Mouse (Mus musculus): ENCODE data around the gene Olfr1137. TPM values are rescaled to one million over a fixed set of nuclear protein-coding genes. Genes with fewer than 3 reads are reported as not detected.

Gene Olfr1137
- 0.71 TPM in 1 of 2 replicates, not detected in the other for polyA plus RNA-seq (2012; ENCODE audit: insufficient read depth, low replicate concordance)

- no peak for TF ChIP-seq GATA1 (IDR thresholded peaks at IDR 0.05; ENCODE audit: borderline replicate concordance, low read length)
- TF ChIP-seq FLI1 (IDR thresholded peaks at IDR 0.05; ENCODE audit: low read length): no peak
- Histone ChIP-seq H3K36me3 (replicated peaks; ENCODE audit: low read length) (no peaks in the 10 kb centered on the region), H3K4me1 (no peaks in the 10 kb centered on the region), H3K27me3 (replicated peaks) (no peaks in the 10 kb centered on the region), H3K9me3 (no peaks in the 10 kb centered on the region), H3K4me3 (replicated peaks) (no peak within 1 kb of the TSS)
Observed at GRCm38 (mm10) chr2:87713079-87713478, at the start of gene Olfr1137. Gene Olfr1137, minus strand, starts transcription at chr2:87713179.

DNA sequence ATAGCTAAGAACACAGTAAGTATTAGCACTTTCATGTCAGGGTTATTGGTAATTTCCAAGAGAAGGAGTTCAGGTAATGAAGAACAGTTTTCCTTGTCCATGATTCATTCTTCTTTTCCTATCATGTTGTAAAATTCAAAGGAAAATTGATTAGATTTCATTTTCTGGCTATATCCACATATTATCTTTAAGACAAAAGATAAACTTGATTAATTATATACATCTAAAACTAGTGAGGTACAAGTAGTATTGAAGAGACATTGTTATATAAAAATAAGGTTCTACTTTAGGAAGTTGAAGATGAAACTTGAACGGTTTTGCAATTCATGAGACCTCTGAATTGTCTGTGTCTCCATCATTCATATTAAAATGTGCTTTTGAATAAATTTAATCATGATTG lies 40.9 kb upstream of the Olfr1137 start, which contains the start of gene Olfr1141:
Gene Olfr1141 (minus strand): TSS at position 101 of the 400 bp plus-strand sequence.
- Histone ChIP-seq H3K36me3 (replicated peaks; ENCODE audit: low read length) (no peaks in the 10 kb centered on the region), H3K4me3 (replicated peaks) (no peak within 1 kb of the TSS), H3K4me1 (no peaks in the 10 kb centered on the region), H3K9me3 (no peaks in the 10 kb centered on the region), H3K27me3 (replicated peaks) (no peaks in the 10 kb centered on the region)
- no peak for TF ChIP-seq GATA1 (IDR thresholded peaks at IDR 0.05; ENCODE audit: borderline replicate concordance, low read length)

GRCm38 (mm10) chr2:87743452-87743851 lies 30.5 kb upstream of the Olfr1137 start, which contains the start of gene Olfr1140:
Gene Olfr1140, plus strand, starts transcription at chr2:87743752.
- no peaks in the 10 kb centered on the region for H3K27me3 ChIP-seq (replicated peaks)
- H3K36me3 ChIP-seq (replicated peaks; ENCODE audit: low read length): no peaks in the 10 kb centered on the region
- H3K4me1 ChIP-seq: no peaks in the 10 kb centered on the region
- TF ChIP-seq GATA1 (IDR thresholded peaks at IDR 0.05; ENCODE audit: borderline replicate concordance, low read length) (no peak), FLI1 (IDR thresholded peaks at IDR 0.05; ENCODE audit: low read length) (no peak)
- no peak within 1 kb of the TSS for H3K4me3 ChIP-seq (replicated peaks)
- H3K9me3 ChIP-seq: no peaks in the 10 kb centered on the region

DNA sequence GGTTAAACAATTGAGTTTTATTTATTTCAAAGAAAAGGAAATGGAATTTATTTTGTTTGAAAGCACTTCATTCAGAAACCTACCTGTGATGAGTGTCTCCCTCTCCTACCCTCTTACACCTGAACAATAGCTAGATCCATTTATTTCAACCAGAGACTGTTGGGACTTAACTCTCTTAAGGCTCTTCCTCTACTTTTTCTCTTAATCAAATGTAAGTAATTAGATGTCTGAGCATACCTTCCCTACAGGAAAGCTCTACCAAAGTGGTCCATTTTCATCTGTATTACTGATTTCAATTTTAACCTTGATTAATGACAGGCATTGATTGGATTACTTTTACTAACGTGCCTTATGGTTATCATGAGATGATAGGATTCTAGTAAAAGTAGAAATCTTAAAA lies 26.9 kb upstream of the Olfr1137 start, which contains the start of gene Olfr1138:
Gene Olfr1138 (minus strand): TSS at position 101 of the 400 bp plus-strand sequence.
- Histone ChIP-seq H3K4me3 (replicated peaks) (no peak within 1 kb of the TSS), H3K36me3 (replicated peaks; ENCODE audit: low read length) (no peaks in the 10 kb centered on the region), H3K9me3 (no peaks in the 10 kb centered on the region), H3K4me1 (no peaks in the 10 kb centered on the region), H3K27me3 (replicated peaks) (no peaks in the 10 kb centered on the region)
- TF ChIP-seq GATA1 (IDR thresholded peaks at IDR 0.05; ENCODE audit: borderline replicate concordance, low read length) (no peak), FLI1 (IDR thresholded peaks at IDR 0.05; ENCODE audit: low read length) (no peak)

- H3K4me3 ChIP-seq (replicated peaks): no peak within 1 kb of the TSS
- H3K27me3 ChIP-seq (replicated peaks): no peaks in the 10 kb centered on the region
- TF ChIP-seq GATA1 (IDR thresholded peaks at IDR 0.05; ENCODE audit: borderline replicate concordance, low read length) (no peak), FLI1 (IDR thresholded peaks at IDR 0.05; ENCODE audit: low read length) (no peak)
- H3K4me1 ChIP-seq: no peaks in the 10 kb centered on the region
- no peaks in the 10 kb centered on the region for H3K36me3 ChIP-seq (replicated peaks; ENCODE audit: low read length)
- H3K9me3 ChIP-seq: no peaks in the 10 kb centered on the region
Observed at GRCm38 (mm10) chr2:87693847-87694246, 19.1 kb downstream of the Olfr1137 start, which contains the start of gene Olfr1136. Gene Olfr1136, minus strand, starts transcription at chr2:87693947.

- no peaks in the 10 kb centered on the region for H3K9me3 ChIP-seq
- no peak for TF ChIP-seq FLI1 (IDR thresholded peaks at IDR 0.05; ENCODE audit: low read length)
- no peak within 1 kb of the TSS for H3K4me3 ChIP-seq (replicated peaks)
- no peaks in the 10 kb centered on the region for H3K36me3 ChIP-seq (replicated peaks; ENCODE audit: low read length)
- H3K27me3 ChIP-seq (replicated peaks): no peaks in the 10 kb centered on the region
- no peaks in the 10 kb centered on the region for H3K4me1 ChIP-seq
Observed at GRCm38 (mm10) chr2:87673564-87673963, 39.4 kb downstream of the Olfr1137 start, which contains the start of gene Olfr1135. Gene Olfr1135, minus strand, starts transcription at chr2:87673664.

Other genes with a start within 250 kb of the Olfr1137 start
- not detected in 2 replicates for gene Pramel7, start 216.1 kb downstream of the Olfr1137 start, polyA plus RNA-seq (2012; ENCODE audit: insufficient read depth, low replicate concordance)
- not detected in 2 replicates for gene Pramel6, start 206.6 kb downstream of the Olfr1137 start, polyA plus RNA-seq (2012; ENCODE audit: insufficient read depth, low replicate concordance)
- gene Olfr153, start 181.4 kb downstream of the Olfr1137 start, polyA plus RNA-seq (2012; ENCODE audit: insufficient read depth, low replicate concordance): not detected in 2 replicates
- gene Olfr1128, start 167.6 kb downstream of the Olfr1137 start, polyA plus RNA-seq (2012; ENCODE audit: insufficient read depth, low replicate concordance): not detected in 2 replicates
- not detected in 2 replicates for gene Olfr1129, start 139.3 kb downstream of the Olfr1137 start, polyA plus RNA-seq (2012; ENCODE audit: insufficient read depth, low replicate concordance)
- gene Olfr1130, start 107.0 kb downstream of the Olfr1137 start, polyA plus RNA-seq (2012; ENCODE audit: insufficient read depth, low replicate concordance): not detected in 2 replicates
- gene Olfr1131, start 86.1 kb downstream of the Olfr1137 start, polyA plus RNA-seq (2012; ENCODE audit: insufficient read depth, low replicate concordance): not detected in 2 replicates
- gene Olfr1132, start 75.6 kb downstream of the Olfr1137 start, polyA plus RNA-seq (2012; ENCODE audit: insufficient read depth, low replicate concordance): not detected in 2 replicates
- gene Olfr1133, start 65.8 kb downstream of the Olfr1137 start, polyA plus RNA-seq (2012; ENCODE audit: insufficient read depth, low replicate concordance): not detected in 2 replicates
- not detected in 2 replicates for gene Olfr1134, start 54.7 kb downstream of the Olfr1137 start, polyA plus RNA-seq (2012; ENCODE audit: insufficient read depth, low replicate concordance)
- gene Olfr1135, start 39.5 kb downstream of the Olfr1137 start, polyA plus RNA-seq (2012; ENCODE audit: insufficient read depth, low replicate concordance): not detected in 2 replicates
- not detected in 2 replicates for gene Olfr1136, start 19.2 kb downstream of the Olfr1137 start, polyA plus RNA-seq (2012; ENCODE audit: insufficient read depth, low replicate concordance)
- gene Olfr1138, start 26.8 kb upstream of the Olfr1137 start, polyA plus RNA-seq (2012; ENCODE audit: insufficient read depth, low replicate concordance): not detected in 2 replicates
- gene Olfr1140, start 30.6 kb upstream of the Olfr1137 start, polyA plus RNA-seq (2012; ENCODE audit: insufficient read depth, low replicate concordance): not detected in 2 replicates
- not detected in 2 replicates for gene Olfr1141, start 40.8 kb upstream of the Olfr1137 start, polyA plus RNA-seq (2012; ENCODE audit: insufficient read depth, low replicate concordance)
- not detected in 2 replicates for gene Olfr152, start 66.3 kb upstream of the Olfr1137 start, polyA plus RNA-seq (2012; ENCODE audit: insufficient read depth, low replicate concordance)
- gene Olfr1143, start 87.4 kb upstream of the Olfr1137 start, polyA plus RNA-seq (2012; ENCODE audit: insufficient read depth, low replicate concordance): not detected in 2 replicates
- not detected in 2 replicates for gene Olfr1145, start 96.6 kb upstream of the Olfr1137 start, polyA plus RNA-seq (2012; ENCODE audit: insufficient read depth, low replicate concordance)
- not detected in 2 replicates for gene Olfr1148, start 117.4 kb upstream of the Olfr1137 start, polyA plus RNA-seq (2012; ENCODE audit: insufficient read depth, low replicate concordance)
- not detected in 2 replicates for gene Olfr1150-ps1, start 130.8 kb upstream of the Olfr1137 start, polyA plus RNA-seq (2012; ENCODE audit: insufficient read depth, low replicate concordance)
- gene Olfr1151, start 142.7 kb upstream of the Olfr1137 start, polyA plus RNA-seq (2012; ENCODE audit: insufficient read depth, low replicate concordance): not detected in 2 replicates
- 0.43 TPM in 1 of 2 replicates, not detected in the other for gene Olfr1152, start 153.3 kb upstream of the Olfr1137 start, polyA plus RNA-seq (2012; ENCODE audit: insufficient read depth, low replicate concordance)
- not detected in 2 replicates for gene Olfr1153, start 181.8 kb upstream of the Olfr1137 start, polyA plus RNA-seq (2012; ENCODE audit: insufficient read depth, low replicate concordance)
- not detected in 2 replicates for gene Olfr1154, start 192.0 kb upstream of the Olfr1137 start, polyA plus RNA-seq (2012; ENCODE audit: insufficient read depth, low replicate concordance)
- gene Olfr1155, start 232.0 kb upstream of the Olfr1137 start, polyA plus RNA-seq (2012; ENCODE audit: insufficient read depth, low replicate concordance): not detected in 2 replicates
- not detected in 2 replicates for gene Olfr1156, start 239.9 kb upstream of the Olfr1137 start, polyA plus RNA-seq (2012; ENCODE audit: insufficient read depth, low replicate concordance)